Mouse (Mus musculus): Measurements from ENCODE around the gene Rprd1b.

GRCm38 (mm10) chr2:158074835-158075234 lies 46.5 kb downstream of the Rprd1b start:
- TF ChIP-seq CTCF (IDR thresholded peaks at IDR 0.05; ENCODE audit: low read depth) (0 out of 2 replicates have a peak, but pooled peaks have one; percentile 9), EP300 (IDR thresholded peaks at IDR 0.05; ENCODE audit: low read depth) (no peak)
